8 mouse cellular contexts compared by ENCODE assay signal in genomic region chr10:7210991-7211695, GRCm38 (mm10). TPM values are rescaled to one million over a fixed set of nuclear protein-coding genes. Genes with fewer than 3 reads are reported as not detected.
DNase-seq lines count a peak whose midpoint lies in the region; ATAC-seq and TF ChIP-seq lines count a peak whose summit lies in the region.

No protein-coding gene starts in this region.

- no peaks in the 10 kb centered on the region for H3K27me3 ChIP-seq in embryonic facial prominence, embryonic 15.5 days
- H3K27me3 ChIP-seq in limb, embryonic 14.5 days (ENCODE audit: control insufficient read depth, insufficient read depth, low read length), result no peaks in the 10 kb centered on the region
- no peaks in the 10 kb centered on the region for H3K27me3 ChIP-seq in midbrain, embryonic 15.5 days (replicated peaks)

- peak overlapping the region; percentile 62; the same call in 1 of the 2 replicates for H3K27ac ChIP-seq in bone marrow macrophage, adult 2 months (ENCODE audit: insufficient read depth, low read depth, low read length)
- peak overlapping the region; percentile 95 for H3K27ac ChIP-seq in embryonic facial prominence, embryonic 15.5 days (replicated peaks)
- peak overlapping the region; percentile 90 for H3K27ac ChIP-seq in limb, embryonic 14.5 days (replicated peaks; ENCODE audit: low read depth, low read length)
- H3K27ac ChIP-seq in midbrain, embryonic 15.5 days, result peak overlapping the region; percentile 65

- H3K9me3 ChIP-seq in embryonic facial prominence, embryonic 15.5 days (replicated peaks), result no peaks in the 10 kb centered on the region
- no peaks in the 10 kb centered on the region for H3K9me3 ChIP-seq in limb, embryonic 14.5 days (ENCODE audit: control insufficient read depth, low read length)
- no peaks in the 10 kb centered on the region for H3K9me3 ChIP-seq in midbrain, embryonic 15.5 days

- peak overlapping the region; percentile 84 for H3K4me2 ChIP-seq in embryonic facial prominence, embryonic 15.5 days (replicated peaks)
- peak overlapping the region; percentile 89 for H3K4me2 ChIP-seq in limb, embryonic 14.5 days (replicated peaks; ENCODE audit: low read depth, low read length, severe bottlenecking)
- peak overlapping the region; percentile 98 for H3K4me2 ChIP-seq in midbrain, embryonic 15.5 days

- H3K4me1 ChIP-seq in bone marrow macrophage, adult 2 months (ENCODE audit: control insufficient read depth, insufficient read depth, low read length), result peaks cover 35% of the 10 kb centered on the region
- H3K4me1 ChIP-seq in embryonic facial prominence, embryonic 15.5 days, result peaks cover 34% of the 10 kb centered on the region
- peaks cover 26% of the 10 kb centered on the region for H3K4me1 ChIP-seq in limb, embryonic 14.5 days (ENCODE audit: control insufficient read depth, insufficient read depth, low read length)
- peaks cover 20% of the 10 kb centered on the region for H3K4me1 ChIP-seq in midbrain, embryonic 15.5 days

- TF ChIP-seq CTCF in bone marrow macrophage, adult 2 months (IDR thresholded peaks at IDR 0.05; ENCODE audit: low read depth, low read length), result no peak

- peak; percentile 88 for ATAC-seq in embryonic facial prominence, embryonic 15.5 days (ENCODE audit: insufficient number of reproducible peaks, low FRiP score, low TSS enrichment, low read depth)
- ATAC-seq in limb, embryonic 14.5 days (ENCODE audit: low FRiP score, low read depth), result peak; percentile 87
- ATAC-seq in midbrain, embryonic 15.5 days (replicated peaks), result peak; percentile 87

- DNase-seq in 3T3-L1 (ENCODE audit: low read depth, low spot score), result peak; percentile 86
- DNase-seq in heart, adult 9 months (ENCODE audit: low spot score in 2 of 2), result peak; percentile 82 to 83
- DNase-seq in kidney, adult 9 months, result peak; percentile 80
- peak; percentile 85 for DNase-seq in limb, embryonic 14.5 days (ENCODE audit: low spot score)
- DNase-seq in spleen, adult 12 weeks (ENCODE audit: low spot score), result peak; percentile 56

- peak overlapping the region; percentile 74 for H3K9ac ChIP-seq in embryonic facial prominence, embryonic 15.5 days
- H3K9ac ChIP-seq in limb, embryonic 14.5 days (ENCODE audit: low read depth, low read length, severe bottlenecking), result peak overlapping the region; percentile 77
- peak overlapping the region; percentile 39 for H3K9ac ChIP-seq in midbrain, embryonic 15.5 days

- TF ChIP-seq POLR2A in bone marrow macrophage, adult 2 months (IDR thresholded peaks at IDR 0.05; ENCODE audit: borderline replicate concordance, low read depth, low read length), result no peak
- peak; percentile 41; the same call in 1 of the 2 replicates for TF ChIP-seq POLR2A in limb, embryonic 14.5 days (IDR thresholded peaks at IDR 0.05; ENCODE audit: borderline replicate concordance, extremely low read depth, insufficient read depth, insufficient read length)

- peak overlapping the region; percentile 97 for H3K4me3 ChIP-seq in bone marrow macrophage, adult 2 months (ENCODE audit: insufficient read depth, low read length)
- H3K4me3 ChIP-seq in embryonic facial prominence, embryonic 15.5 days (replicated peaks), result peak overlapping the region; percentile 81
- peak overlapping the region; percentile 87 for H3K4me3 ChIP-seq in limb, embryonic 14.5 days (replicated peaks; ENCODE audit: low read length)
- peak overlapping the region; percentile 89 for H3K4me3 ChIP-seq in midbrain, embryonic 15.5 days

- WGBS in embryonic facial prominence, embryonic 15.5 days, result under 1% methylated on average over 41 of the region's 41 CpGs
- under 1% methylated on average over 41 of the region's 41 CpGs for WGBS in limb, embryonic 14.5 days
- WGBS in midbrain, embryonic 15.5 days, result under 1% methylated on average over 41 of the region's 41 CpGs

- no peaks in the 10 kb centered on the region for H3K36me3 ChIP-seq in embryonic facial prominence, embryonic 15.5 days
- H3K36me3 ChIP-seq in limb, embryonic 14.5 days (ENCODE audit: control insufficient read depth, insufficient read depth, low read length), result no peaks in the 10 kb centered on the region
- no peaks in the 10 kb centered on the region for H3K36me3 ChIP-seq in midbrain, embryonic 15.5 days (replicated peaks)

RNA-seq across cellular contexts. Expression of gene Cnksr3, which starts 0.9 kb away (rescaled TPM):
- 4.8 and 5.0 TPM in 2 replicates for polyA plus RNA-seq in bone marrow macrophage, adult 2 months (2012; ENCODE audit: insufficient read depth, insufficient read length, missing spikeins)
- 11.8 and 11.9 TPM in 2 replicates for polyA plus RNA-seq in embryonic facial prominence, embryonic 15.5 days (2015; fragmentation: Nextera tagmentation; extraction: Ambion mirVana)
- 15.3 and 16.5 TPM in 2 replicates for polyA plus RNA-seq in limb, embryonic 14.5 days (2012; rRNA removed)
- polyA plus RNA-seq in limb, embryonic 14.5 days (2014; fragmentation: Nextera tagmentation; extraction: Ambion mirVana), result 12.3 and 13.0 TPM in 2 replicates
- polyA plus RNA-seq in midbrain, embryonic 15.5 days (2015; fragmentation: Nextera tagmentation; extraction: Ambion mirVana), result 2.1 TPM in 2 replicates

Comparison
In these comparisons a context has a peak if more than half of its experiments do, and no peak if none do; other contexts are left out.
1. Peak in every context shown above with its lines: DNase-seq, ATAC-seq, H3K4me3 ChIP-seq and H3K27ac ChIP-seq.